Mouse (Mus musculus): ENCODE measurements around the gene Btaf1. TPM values are rescaled to one million over a fixed set of nuclear protein-coding genes. Genes with fewer than 3 reads are reported as not detected.
A peak's percentile ranks its signal among the peaks of the same experiment; 100 is the strongest.

Btaf1 gene
- total RNA-seq (2021) = 10 to 100 TPM; 31.0 to 35.6 TPM
- long read RNA-seq, experiment 1, full-length matches to known transcripts = 10 of 26 reads
- long read RNA-seq, experiment 1, partial matches to known transcripts = 14 of 26 reads
- long read RNA-seq, experiment 1, other reads (novel, unspliced or antisense) = 2 of 26 reads
- long read RNA-seq, experiment 2, full-length matches to known transcripts = 8 of 16 reads
- long read RNA-seq, experiment 2, partial matches to known transcripts = 4 of 16 reads
- long read RNA-seq, experiment 2, other reads (novel, unspliced or antisense) = 4 of 16 reads

DNA sequence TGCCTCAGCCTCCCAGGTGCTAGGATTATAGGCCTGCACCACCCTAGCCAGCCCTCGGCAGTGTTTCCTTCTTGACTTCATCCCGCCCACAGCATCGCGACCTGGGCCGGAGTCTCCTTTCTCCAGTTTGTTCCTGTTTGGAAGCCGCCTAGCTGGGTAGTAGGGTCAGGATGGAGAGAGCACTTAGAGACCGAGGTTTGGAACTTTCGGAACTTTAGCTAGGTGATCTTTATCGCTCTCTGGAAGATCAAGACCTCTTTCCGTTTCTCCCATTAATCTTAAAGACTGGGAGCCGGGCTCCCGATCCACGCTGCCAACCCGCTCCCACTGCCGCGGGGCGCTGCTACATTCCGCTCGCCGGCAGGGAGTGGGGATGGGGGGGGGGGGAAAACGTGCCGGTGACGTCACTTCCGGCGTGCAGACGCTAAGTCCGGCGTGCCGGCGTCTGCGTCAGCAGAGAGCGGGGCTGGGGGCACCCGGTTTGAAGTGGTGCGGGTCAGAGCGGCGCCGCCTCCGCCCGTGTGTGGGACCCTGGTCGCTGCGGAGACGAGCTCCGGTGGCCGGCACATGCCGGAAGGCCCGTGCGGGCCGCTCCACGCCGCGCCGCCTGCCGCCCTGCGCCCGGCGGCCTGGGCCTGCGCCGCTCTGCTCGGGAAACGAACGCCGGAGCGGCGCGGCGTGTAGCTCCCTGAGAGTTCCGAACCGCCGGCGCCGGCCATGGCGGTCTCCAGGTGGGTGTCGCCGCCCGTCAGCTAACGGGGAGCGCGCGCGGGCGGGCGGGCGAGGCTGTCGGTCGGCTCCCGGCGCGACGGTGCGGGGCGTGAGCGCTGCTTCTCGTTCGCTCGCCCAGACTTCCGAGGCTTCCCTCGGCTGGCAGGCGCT, at the start of gene Btaf1:
Gene Btaf1 (plus strand): TSS at position 409 of the 882 bp plus-strand sequence.
- no peak; the same call in 1 of the 2 replicates for TF ChIP-seq CTCF (IDR thresholded peaks at IDR 0.05)
- DNase-seq (ENCODE audit: extremely low spot score in 1 of 2, low spot score in 2 of 2) = peak; percentile 82 to 87
- intact Hi-C loops (cut with DNase I) = loop anchor here (10.0 kb wide), 2 partner anchors 339 to 811 kb away; no protein-coding TSS in a partner anchor
- Histone ChIP-seq H3K4me3 (peak within 1 kb of the TSS; percentile 91), H3K27ac (peak within 1 kb of the TSS; percentile 70)

DNA sequence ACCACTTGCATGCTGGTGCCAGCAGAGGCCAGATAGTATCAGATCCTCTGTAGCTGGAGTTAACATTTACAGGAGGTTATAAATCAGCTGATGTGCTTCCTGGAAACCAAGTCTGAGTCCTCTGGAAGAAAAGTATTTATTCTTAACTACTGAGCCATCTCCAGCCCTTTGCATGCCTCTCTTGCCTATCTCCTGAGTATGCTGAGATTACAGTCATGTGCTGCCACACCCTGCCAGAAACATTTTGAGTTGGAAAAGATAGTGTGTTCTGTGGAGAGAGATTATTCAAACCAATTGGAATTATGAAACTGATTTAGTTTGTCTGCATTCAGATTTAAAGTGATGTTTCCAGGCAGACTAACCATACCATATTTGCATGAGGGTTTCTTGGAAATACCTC, 48.5 kb upstream of the Btaf1 start:
- DNase-seq (ENCODE audit: extremely low spot score in 1 of 2, low spot score in 2 of 2) = no peak
- no peak for TF ChIP-seq CTCF (IDR thresholded peaks at IDR 0.05)
- H3K27ac ChIP-seq = no peak overlapping the region
- intact Hi-C loops (cut with DNase I) = no loop called here
- no peak overlapping the region for H3K4me3 ChIP-seq

DNA sequence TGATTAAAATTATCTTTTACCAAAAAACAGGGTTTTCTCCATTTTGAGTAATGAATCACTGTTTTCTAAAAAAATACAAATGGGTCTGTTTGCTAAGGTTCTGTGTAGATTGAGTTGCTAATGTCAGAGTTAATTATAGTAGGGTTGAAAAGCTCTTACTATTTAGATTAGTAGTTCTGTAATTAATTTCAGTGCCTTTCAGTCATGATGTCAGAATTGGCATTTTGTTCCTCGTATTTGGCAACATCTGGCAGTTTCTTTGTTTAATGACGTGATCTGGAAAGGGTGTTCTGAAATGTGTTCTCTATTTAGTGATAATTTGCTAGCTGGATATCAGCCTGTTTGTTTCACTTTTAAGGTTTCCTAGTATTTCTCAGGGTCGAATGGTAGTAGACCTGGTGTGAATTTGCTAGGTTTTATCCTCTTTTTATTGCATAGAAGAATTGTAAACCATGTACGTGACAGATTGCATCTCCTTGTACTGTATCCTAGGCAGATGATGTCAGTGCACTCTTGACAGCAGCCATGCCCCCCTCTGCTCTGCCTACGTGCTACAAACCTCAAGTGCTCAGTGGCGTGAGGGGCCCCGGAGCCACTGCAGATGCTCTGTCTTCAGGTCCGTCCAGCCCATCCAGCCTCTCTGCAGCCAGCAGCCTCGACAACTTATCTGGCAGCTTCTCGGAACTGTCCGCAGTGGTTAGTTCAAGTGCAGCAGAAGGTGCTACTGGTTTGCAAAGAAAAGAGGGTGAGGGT, 47.0 kb upstream of the Btaf1 start:
- DNase-seq (ENCODE audit: extremely low spot score in 1 of 2, low spot score in 2 of 2) = no peak
- intact Hi-C loops (cut with DNase I) = no loop called here

DNA sequence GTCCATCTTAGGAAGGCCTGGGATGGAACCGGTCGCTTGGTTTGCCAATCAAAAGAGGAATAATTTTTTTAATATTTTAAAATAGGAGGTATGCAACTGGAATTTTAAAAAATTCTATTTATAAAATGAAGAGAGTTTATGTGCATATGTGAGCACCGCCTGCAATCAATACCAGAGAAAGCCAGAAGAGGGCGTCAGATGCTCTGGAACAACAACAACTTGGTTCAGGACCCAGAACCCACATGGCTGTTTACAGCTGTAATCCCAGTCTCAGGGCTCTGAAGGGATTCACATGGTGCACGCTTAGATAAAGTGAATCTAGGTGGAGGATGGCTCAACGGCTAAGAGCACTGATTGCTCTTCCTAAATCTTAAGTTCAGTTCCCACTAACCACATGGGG, 42.8 kb upstream of the Btaf1 start:
- Histone ChIP-seq H3K4me3 (no peak overlapping the region), H3K27ac (no peak overlapping the region)
- intact Hi-C loops (cut with DNase I) = loop anchor here (5.0 kb wide), 2 partner anchors 39 to 109 kb away; no protein-coding TSS in a partner anchor
- DNase-seq (ENCODE audit: extremely low spot score in 1 of 2, low spot score in 2 of 2) = no peak
- TF ChIP-seq CTCF (IDR thresholded peaks at IDR 0.05) = peak; percentile 55

More for the DNA sequence above, 47.0 kb upstream of the Btaf1 start:
- TF ChIP-seq CTCF (IDR thresholded peaks at IDR 0.05) = no peak
- Histone ChIP-seq H3K4me3 (no peak overlapping the region), H3K27ac (no peak overlapping the region)

DNA sequence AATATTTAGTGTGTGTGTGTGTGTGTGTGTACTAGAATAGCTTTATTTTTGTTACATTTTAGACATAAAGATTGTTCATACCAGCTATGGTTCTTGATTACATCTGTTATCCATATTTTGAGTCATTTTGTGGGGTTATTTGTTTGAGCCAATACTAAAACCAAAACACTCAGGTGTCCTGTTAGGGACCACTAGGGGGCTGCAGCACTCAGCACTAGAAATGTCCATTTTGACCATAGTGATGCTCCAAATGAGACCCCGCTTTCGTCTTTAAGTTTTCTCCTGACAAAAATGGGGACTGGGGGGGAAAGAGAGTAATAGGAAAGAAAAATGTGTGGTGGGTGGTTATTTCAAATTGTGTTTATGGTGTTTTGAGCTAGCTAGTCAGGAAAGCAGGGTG, 39.6 kb upstream of the Btaf1 start:
- intact Hi-C loops (cut with DNase I) = no loop called here
- DNase-seq (ENCODE audit: extremely low spot score in 1 of 2, low spot score in 2 of 2) = no peak
- TF ChIP-seq CTCF (IDR thresholded peaks at IDR 0.05) = peak; percentile 61
- Histone ChIP-seq H3K27ac (no peak overlapping the region), H3K4me3 (no peak overlapping the region)

- Histone ChIP-seq H3K27ac (no peak overlapping the region), H3K4me3 (no peak overlapping the region)
- no peak for DNase-seq (ENCODE audit: extremely low spot score in 1 of 2, low spot score in 2 of 2)
- intact Hi-C loops (cut with DNase I) = no loop called here
- no peak for TF ChIP-seq CTCF (IDR thresholded peaks at IDR 0.05)
These were observed 38.2 kb upstream of the Btaf1 start for GRCm38 (mm10) chr19:36887706-36888105.

DNA sequence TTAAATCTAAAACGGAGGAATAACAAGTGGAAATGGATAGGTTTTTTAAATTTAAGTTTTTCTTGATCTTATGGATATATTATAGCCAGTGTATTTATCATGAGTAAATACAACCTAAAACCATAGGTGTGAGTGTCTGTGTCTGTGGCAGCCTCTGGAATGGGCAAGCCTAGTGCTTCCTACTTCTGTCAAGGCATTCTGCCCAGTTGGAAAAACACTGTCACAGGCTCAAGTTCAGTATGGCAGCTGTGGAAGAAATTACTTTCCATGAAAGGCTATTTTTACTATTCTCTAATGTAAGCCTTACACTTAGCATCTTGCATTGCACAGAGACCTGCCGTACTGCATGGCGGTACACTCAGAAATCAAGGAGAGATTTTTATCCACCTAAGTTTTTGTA, 34.1 kb upstream of the Btaf1 start:
- DNase-seq (ENCODE audit: extremely low spot score in 1 of 2, low spot score in 2 of 2) = no peak
- TF ChIP-seq CTCF (IDR thresholded peaks at IDR 0.05) = no peak
- intact Hi-C loops (cut with DNase I) = loop anchor here (5.0 kb wide), 1 partner anchor 34 kb away; no protein-coding TSS in a partner anchor
- Histone ChIP-seq H3K4me3 (no peak overlapping the region), H3K27ac (no peak overlapping the region)

- no peak for TF ChIP-seq CTCF (IDR thresholded peaks at IDR 0.05)
- Histone ChIP-seq H3K4me3 (no peak overlapping the region), H3K27ac (no peak overlapping the region)
- DNase-seq (ENCODE audit: extremely low spot score in 1 of 2, low spot score in 2 of 2) = no peak
- intact Hi-C loops (cut with DNase I) = no loop called here
These were observed 28.9 kb upstream of the Btaf1 start for GRCm38 (mm10) chr19:36896791-36897569.

- TF ChIP-seq CTCF (IDR thresholded peaks at IDR 0.05) = peak; percentile 62
- intact Hi-C loops (cut with DNase I) = no loop called here
- DNase-seq (ENCODE audit: extremely low spot score in 1 of 2, low spot score in 2 of 2) = no peak
- no peak overlapping the region for H3K4me3 ChIP-seq
- H3K27ac ChIP-seq = no peak overlapping the region
These were observed 28.1 kb upstream of the Btaf1 start for GRCm38 (mm10) chr19:36897778-36898177.

DNA sequence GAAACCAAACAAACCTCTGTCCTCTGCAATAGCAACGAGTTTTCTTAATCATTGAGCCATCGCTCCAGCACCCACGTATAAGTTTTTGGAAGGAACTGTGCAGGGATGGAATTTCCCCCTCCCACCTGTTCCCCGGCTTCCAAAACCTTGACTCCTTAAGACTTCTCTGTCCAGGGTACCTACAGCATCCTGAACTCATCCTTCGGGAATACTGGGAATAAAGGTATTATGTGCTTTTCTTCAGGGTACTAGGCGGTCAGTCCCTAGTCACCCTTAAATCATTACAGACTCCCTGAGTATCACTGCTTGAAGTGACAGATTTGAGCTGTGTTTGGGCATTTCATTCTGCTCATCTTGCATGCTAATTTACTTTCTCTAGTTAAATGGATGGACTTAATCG, 22.5 kb upstream of the Btaf1 start:
- H3K4me3 ChIP-seq = peak overlapping the region; percentile 68; the same call in 1 of the 2 replicates
- intact Hi-C loops (cut with DNase I) = no loop called here
- DNase-seq (ENCODE audit: extremely low spot score in 1 of 2, low spot score in 2 of 2) = no peak
- no peak for TF ChIP-seq CTCF (IDR thresholded peaks at IDR 0.05)
- H3K27ac ChIP-seq = no peak overlapping the region; the same call in 1 of the 2 replicates
